Mouse (Mus musculus) heart, postnatal 36 days (tissue): ENCODE measurements at regions not wholly inside any gene's neighbourhood (a gene's known extent, or its start where the extent isn't known, plus 50 kb on each side); places are given as distances from the start of the nearest gene placed in this dataset.

ENCODE experiments used
- DNase-seq, 2 experiments: peaks; one replicate each; pipeline ENCODE4 v3.0.0; 2021 to 2022
- intact Hi-C: fragments of 180-260 bp; cut with DNase I; formaldehyde crosslinking; loops from one replicate; pipeline ENCODE4 v1.15.1; 2025

DNA sequence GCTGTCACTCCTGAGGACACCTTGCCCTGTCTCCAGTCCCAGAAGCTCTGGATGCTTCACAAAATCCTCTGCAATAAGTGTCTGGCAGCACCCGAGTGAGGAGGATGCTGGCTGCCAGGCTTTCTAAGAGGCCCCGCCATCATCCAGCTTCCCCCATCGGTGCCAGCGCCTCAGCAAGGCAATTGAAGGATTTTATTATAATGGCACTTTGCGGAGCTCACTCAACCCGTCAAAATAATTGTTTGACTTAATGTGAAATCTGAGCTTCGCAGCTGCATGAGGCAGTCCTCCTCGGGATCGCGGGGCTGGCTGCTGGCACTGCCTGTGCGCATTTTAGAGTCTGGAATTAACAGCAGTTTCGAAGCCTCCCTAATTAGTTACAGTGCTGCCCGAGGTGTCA is 453.8 kb upstream of the Kdm8 start:
- DNase-seq = no peak
- intact Hi-C loops = no loop called here

DNA sequence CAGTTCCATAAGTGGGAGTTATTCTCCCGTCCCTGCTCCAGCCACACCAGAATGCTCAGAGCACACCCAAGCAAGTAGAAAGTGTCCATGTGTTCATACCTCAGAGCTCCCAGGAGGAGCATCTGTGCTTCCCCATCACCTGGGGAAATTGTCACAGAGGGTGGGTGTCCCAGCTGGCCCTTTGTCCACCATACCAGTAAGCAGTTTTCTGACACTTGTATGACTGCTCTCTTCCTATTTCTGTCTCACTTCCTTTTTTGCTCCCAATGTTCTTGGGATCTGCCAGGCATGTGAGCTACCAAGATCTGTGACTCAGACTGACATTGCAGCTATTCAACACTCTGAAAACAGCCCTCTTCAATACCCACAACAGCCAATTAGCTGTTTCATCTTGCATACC is 447.9 kb upstream of the Kdm8 start:
- intact Hi-C loops = no loop called here
- no peak for DNase-seq

DNA sequence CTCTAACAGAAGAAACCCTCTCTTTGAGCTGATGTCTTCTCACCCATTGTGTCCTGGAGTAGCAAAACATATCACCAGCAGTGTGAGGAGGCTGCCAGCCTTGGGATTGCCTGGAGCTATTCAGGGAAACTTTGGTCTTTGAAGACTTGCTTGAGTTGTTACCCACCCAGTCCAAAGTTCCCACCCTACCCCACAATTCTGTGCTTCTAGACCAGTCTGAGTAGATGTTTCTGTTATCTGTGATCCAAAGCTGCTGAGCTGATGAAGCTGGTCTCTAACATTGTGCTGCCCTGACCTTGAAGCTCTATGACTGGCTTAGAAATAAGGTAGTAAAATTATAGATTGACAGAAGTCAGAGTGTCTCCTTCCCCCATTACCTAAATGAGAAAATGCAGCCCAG is 443.8 kb upstream of the Kdm8 start:
- intact Hi-C loops = no loop called here
- no peak for DNase-seq

DNA sequence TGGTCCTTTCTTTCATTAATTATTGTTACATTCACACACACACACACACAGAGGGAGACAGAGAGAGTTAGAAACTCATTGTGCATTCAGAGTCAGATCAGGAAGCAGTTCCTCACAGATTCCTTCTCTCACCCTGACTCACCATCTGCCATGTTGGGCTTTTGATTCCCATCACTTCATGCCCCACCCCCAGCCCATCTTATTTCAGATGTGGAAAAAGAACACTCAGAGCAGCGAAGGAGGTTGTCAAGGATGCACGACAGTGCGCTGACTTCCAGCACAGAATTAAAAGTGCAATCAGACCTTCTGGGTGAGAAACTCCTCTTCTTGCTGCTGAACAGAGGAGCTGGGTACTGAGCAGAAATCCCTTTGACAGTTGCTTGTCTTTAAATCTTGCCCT is 438.8 kb upstream of the Kdm8 start:
- DNase-seq = no peak
- intact Hi-C loops = no loop called here

DNA sequence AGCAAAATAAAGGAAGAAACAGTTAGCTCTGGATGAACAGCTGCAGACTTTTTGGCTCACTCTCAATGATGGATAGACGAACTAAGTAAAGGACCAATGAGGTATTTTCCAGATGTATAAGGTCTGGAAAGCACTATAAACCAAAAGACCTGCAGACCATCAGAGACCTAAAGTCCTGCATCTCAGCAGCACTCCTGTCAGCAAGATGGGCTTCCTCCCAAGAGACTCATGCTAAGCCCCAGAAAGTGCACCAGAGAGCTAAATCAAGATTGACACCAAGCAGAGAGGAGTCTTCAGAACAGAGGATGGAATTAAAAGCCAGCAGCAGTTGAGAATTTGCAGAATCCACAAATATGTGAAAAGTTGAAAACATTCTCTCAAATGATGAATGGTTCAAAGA is 425.2 kb upstream of the Kdm8 start:
- intact Hi-C loops = no loop called here
- DNase-seq = no peak

DNA sequence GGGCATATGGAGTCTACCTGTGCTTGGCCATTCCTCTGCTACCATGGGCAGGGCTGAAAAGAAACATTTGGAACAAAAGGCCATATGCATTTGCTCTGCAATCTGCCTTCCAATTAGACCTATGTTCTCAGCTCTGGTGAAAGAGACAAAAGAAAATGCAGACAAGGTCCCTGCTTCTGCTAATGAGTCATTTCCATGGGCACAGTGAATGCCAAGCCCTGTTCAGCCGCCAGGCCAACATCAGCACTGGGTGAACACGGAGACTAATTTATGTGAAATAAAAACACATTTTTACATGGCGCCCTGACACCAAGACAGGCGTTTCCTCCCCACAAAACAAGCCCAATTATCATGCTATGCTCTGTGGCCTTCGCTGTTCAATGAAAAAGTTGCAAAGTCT is 419.5 kb upstream of the Kdm8 start:
- DNase-seq = no peak
- intact Hi-C loops = no loop called here

DNA sequence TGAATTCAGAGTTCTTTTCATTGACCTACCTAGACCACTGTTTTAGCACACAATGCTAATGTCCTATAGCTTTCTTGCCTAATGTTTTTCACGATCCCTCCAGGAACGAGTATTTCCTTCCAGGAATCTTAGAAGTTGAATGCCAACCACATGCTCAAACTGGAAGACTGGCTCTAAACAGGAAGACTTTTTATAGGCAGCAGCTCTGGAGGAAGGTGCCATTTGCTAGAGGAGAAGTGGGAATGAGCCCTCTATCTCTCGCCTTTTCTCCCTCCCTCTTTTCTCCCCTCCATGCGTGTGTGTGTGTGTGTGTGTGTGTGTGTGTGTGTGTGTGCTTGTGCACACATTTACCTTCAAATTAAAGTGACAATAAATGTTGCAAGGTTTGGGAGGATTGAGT is 410.7 kb upstream of the Kdm8 start:
- no peak for DNase-seq
- intact Hi-C loops = no loop called here

DNA sequence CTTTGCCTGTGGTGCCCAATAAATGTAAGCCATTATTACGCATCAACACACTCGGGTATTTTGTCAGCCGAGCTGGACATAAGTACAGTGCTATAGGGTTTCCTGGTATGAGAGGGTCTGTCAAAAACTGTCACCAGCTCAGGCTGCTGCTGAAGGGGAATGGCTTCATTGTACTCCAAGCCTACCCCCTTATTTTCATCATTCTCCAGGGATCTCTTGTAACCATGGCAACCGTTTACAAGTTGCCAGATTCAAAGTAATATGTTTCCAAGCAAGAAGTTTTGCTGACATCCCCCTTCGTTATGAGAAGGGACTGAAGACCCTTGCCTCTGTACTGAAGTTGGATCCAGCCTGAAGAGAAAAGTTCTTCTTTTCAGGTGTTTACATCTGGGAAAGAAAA is 410.3 kb upstream of the Kdm8 start:
- intact Hi-C loops = no loop called here
- DNase-seq = no peak

DNA sequence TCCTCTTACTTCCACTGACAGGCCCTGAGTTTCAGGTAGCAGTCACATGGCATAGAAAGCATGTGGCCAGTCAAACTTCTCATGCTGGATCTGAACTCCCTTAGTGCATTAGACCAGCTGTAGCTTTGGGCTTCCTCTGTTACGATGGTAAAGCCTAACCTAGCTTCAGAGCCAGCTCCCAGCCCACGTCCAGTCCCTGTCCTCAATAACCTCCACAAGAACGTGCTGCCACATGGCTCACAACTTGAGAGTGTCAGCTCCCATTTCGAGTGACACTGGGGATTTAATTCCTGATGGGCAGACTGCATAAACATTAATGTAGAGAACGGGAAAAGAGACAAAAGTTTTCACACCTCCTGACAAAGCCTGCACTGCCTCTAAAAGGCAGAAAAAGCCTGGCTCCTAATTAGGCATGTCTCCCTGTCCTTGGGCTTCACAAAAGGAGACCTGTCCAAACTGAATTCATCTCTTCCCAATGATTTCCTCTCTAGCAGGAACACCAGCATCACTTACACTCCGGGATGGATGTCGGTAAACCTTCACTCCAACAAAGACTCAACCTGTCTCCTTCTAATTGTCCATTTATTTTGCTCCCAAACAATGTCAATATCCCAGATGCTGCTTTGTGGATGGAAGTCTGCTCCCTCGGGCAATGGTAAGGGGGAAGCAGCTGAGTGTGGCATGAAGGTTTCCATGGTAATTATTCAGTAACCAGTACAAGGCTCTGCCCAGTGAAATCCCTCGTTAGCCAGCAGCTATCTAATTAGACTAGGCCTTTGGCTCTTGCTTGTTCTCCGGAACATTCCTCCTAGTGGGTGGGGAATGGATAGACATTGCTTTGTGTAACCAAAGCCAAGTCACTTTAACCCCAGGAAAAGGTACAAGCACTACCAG is 408.1 kb upstream of the Kdm8 start:
- DNase-seq = no peak
- intact Hi-C loops = no loop called here

DNA sequence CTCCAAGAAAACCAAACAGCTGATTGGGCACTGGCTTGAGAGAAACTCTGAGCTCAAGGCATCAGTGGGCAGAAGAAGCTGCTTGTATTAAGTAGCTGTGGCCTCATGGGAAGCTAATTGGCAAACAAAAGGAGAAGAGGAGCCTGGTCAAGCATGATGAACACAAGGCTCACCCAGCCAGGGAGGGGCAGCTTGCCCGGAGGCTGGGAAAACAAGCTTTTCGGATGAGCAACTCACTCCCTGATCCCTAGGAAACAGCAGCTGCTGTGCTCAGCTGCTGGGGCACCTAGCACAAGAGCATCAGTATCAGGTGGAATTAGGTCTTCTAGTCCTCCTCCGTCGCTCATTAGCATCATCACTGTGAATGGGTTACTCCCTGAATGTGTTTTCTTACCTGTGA is 405.6 kb upstream of the Kdm8 start:
- intact Hi-C loops = no loop called here
- DNase-seq = no peak

DNA sequence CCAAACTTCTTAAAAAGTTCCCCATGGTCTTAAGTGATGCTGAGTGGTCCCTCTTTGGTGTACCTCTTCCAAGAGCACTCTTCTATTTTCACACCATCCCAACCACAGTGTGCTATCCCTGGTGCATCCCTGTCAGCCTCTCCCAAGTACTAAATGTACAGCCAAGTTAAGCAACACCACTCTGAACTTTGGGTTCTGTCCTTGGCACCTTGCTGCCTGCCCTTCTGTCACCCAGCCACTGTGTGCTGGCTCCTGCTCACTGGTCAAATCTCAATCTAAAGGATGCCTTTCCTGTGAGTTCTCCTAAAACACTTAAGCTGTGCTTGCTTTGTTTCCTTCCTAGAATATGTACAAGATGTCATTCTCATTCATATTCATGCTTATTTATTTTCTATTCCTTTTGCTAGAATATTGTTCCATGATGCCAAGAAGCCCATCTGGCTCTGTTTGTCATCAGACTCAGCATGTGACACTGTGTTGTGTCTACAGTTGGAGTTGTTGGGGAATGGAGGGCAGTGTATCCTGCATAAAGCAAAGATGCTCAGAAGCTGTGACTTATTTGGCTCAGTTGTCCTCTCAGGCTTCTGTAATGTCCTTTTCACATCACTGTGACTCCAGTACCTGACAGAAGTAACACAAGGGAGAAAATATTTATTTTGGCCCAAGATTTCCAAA is 388.4 kb upstream of the Kdm8 start:
- DNase-seq = peak in 1 of 2 experiments; percentile 3
- intact Hi-C loops = no loop called here

DNA sequence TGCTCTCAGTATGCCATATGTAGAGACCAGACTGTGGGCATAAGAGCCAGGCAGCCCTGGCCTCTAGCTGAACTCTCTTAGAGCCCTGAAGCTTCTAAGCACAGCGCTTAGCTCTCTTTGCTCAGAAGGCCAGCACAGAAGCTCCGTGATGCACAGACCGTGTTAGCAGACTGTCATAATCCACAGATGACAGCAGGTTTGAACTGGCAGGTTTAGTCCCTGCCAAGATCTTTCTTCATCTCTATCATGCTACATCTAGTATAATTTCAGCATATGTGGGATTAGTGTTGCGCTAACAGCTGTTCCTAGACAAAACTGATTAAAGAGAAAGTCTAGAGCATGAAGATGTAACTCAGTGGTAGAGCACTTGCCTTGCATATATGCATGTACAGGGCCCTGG is 342.0 kb upstream of the Kdm8 start:
- intact Hi-C loops = no loop called here
- DNase-seq = no peak

DNA sequence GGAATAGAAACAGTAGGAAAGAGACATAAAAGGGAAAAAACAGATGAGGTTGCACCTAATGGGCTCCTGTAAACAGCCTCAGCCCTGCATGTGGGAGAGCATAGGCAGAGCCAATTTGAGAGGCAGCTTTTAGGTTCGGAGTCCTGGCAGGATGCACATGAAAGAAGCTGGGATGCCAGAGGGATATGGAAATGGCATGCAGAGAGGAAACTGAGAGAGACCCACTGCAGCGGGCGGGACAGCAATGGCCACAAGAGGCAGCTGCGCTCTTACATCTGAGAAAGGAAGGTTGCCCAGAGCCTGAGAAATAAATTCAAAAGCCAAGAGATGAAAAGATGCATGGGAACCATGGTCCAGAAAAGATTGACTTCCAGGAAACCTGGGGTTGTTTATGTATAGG is 340.5 kb upstream of the Kdm8 start:
- DNase-seq = no peak
- intact Hi-C loops = no loop called here

DNA sequence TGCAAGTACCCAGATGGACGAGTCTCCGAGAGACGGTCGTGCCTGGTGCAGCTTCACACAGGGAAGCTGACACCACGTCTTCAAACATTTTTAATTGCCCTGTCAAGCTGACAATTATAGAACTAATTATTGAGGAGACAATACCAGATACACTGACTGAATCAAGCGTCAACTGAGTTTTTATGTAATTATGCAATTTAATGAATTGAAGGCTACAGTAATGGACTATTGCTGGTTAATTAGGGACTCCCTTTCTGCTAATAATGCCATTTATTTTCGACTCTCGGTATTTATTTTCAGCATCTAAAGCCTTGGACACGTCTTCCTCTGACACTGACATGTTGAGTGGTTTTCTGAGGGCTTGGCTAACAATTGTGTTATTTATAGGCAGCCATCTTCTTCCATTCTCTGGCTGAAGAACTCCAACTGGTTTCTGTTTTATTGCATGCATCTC is 331.6 kb upstream of the Kdm8 start:
- intact Hi-C loops = no loop called here
- DNase-seq = no peak

DNA sequence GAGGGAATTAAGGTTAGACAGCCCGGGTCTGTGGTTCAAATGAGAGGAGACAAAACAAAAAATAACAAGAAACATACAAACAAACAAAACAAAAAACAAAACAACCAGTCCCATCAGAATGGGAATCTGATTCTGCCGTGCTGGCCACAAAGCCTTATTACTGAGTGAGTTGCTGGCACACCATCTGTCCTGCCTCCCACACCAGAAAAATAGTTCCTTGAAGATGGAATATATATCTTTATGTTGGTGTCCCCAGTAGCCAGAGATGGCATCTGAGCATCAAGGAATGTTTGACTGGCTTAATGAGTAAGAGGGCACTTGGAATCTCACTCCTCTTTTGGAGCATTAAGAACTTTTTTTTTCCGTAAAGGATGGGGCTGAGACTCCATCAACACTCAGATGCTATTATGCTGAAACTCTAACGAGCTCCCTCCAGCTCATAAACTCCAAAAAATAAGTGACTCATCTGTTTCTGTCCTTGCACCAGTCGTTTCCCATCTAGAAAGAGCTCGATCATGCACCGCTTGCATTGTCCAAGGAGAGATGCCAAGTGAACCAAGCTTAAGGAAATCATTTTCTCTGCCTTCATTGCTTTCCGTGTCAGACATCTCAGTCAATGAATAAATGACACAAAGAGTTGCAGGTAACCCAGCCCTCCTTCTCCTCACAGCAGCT is 329.0 kb upstream of the Kdm8 start:
- DNase-seq = no peak
- intact Hi-C loops = no loop called here

DNA sequence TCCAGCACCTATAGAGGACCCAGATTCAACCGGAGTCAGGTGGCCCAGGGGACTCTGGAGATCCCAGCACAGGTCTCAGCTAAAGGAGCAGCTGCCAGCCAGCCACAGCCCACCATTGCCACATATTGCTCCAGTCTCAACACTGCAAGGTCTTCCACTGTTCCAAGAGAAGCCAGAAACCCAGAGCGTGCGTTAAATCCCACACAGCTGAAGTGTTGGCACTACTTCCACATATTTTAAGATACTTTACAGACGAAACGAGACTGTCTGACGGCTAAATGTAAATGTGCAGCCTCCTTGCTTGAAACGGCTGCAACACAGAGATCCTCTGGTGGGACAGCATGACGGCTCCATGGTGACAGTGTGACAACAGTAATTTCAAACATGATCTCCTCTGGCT is 327.3 kb upstream of the Kdm8 start:
- intact Hi-C loops = no loop called here
- DNase-seq = no peak

DNA sequence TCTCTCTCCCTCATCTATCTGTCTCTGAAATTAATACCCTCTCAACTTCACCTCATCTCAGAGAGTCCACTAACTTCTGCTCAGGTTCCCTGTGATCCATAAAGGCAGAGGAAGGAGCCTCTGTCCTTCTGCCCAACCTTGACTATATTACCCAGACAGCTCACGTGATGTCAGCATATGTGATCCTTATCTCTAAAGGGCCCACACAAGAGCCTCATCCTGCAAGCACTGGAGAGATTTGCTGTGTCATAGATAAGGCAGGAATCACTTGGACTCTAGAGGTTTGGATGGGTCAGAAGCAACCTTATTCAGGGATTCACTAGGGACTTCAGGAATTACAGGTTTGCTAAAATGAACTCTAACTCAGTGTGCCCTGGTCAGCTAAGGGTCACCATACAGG is 315.3 kb upstream of the Kdm8 start:
- intact Hi-C loops = no loop called here

DNA sequence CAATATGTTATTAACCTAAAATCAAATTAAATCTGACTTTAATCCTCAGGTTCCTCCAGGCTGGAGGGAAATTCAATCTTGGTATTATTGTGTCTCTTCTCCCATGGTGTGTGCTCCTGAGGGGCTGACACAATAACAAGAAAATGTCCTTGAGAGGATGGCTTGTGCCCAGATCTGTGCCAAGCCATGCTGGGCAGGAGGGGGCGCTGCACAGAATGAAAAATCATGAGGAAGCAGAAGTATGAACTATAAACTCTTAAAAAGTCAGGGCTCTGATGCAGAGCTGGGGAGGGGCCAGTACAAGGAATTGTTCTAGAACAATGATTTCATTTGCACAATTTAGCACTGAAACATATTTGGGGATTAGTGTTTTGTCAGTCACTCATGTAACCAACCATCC is 312.5 kb upstream of the Kdm8 start:
- intact Hi-C loops = no loop called here
- DNase-seq = no peak

More for the DNA sequence above, 315.3 kb upstream of the Kdm8 start:
- DNase-seq = no peak

DNA sequence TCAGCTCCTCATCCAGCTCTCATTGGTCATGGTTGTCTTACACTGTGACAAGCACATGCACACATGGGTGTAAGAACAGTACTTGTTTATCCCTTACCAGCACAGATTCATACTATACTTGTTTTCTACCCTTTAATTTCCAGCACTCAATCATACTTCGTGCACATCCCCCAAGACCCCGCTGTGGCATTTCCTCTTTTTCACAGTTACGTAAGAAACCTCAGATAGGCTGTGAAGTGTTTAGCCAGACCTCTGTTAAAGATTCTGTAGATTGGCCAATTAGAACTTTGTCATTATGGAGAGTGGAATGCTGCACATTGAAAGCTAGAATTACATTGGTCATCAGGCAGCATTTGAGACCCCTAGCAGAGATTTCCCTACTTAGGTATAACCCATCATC is 305.9 kb upstream of the Kdm8 start:
- DNase-seq = no peak
- intact Hi-C loops = no loop called here

DNA sequence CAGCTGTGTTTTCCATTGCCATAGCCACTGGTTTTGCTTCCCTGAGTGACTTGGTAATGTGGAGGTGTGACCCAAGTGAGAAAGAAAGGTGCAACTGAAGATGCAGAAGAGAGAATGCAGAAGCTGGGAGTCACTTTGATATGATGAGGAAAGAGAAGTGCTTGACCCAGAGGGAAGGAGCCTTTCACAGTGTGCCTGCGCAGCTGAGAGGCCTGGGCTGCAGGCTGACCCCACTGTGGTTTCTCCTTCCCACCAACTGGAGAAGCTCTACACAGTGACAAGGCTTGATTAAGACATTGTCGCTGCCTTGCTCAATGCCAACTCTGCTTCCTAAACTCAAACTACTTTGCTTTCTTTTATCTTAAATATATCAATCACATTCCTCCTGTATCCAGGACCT is 305.3 kb upstream of the Kdm8 start:
- intact Hi-C loops = no loop called here
- no peak for DNase-seq

DNA sequence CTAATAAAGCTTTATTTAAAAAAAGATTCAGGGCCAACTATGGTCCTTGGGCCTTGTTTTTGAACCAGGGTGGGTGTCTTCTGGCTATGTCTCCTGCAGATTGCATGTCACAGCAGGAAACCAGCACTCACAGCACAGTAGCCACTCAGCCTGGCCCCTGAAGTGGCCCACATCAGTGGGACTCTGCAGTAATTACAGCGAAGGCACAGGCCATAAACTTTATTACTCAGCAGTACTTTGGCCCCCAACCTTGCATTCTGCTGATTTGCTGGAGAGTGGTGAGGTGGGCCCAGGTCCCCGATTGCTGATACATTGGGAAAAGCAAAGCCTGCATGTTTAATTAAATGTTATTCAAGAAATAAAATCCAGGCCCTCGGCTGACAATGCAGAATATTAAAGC is 303.6 kb upstream of the Kdm8 start:
- intact Hi-C loops = no loop called here
- no peak for DNase-seq

DNA sequence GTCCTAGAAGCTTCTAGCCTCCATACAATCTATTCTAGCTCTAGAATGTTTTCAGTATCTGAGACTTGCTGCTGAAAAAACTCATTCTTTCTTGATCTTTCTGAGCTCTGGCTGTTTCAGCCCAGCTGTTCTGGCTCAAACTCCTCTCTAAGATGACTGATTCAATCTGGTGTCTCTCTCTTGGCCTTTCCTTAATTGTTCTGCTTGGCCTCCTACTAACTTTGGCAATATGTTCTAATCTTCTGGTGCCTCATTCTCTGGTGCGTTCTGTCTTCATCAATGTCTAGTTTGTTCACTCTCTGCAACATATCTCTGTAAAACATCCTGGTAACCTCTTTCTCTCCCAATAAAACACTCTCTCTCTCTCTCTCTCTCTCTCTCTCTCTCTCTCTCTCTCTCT is 302.6 kb upstream of the Kdm8 start:
- DNase-seq = no peak
- intact Hi-C loops = no loop called here
